Mouse (Mus musculus) adrenal gland, postnatal 14 days (tissue): ENCODE data around the gene Hmgcs2. TPM values are rescaled to one million over a fixed set of nuclear protein-coding genes. Genes with fewer than 3 reads are reported as not detected.

Experiments
- DNase-seq: peaks from one replicate; pipeline ENCODE4 v3.0.0; 2021; ENCODE audit warnings: mixed read lengths
- total RNA-seq: library from RNA; stranded (reverse); gene quantifications from 2 replicates; pipeline ENCODE4 v1.2.3, GENCODE M21; 2021

The Hmgcs2 gene
- total RNA-seq, 1 experiment from 2014 or later, result 171 TPM

GRCm38 (mm10) chr3:98336661-98337654 is 56.7 kb downstream of the Hmgcs2 start:
- DNase-seq, result no peak

- peak; percentile 71 for DNase-seq
Observed at GRCm38 (mm10) chr3:98338584-98339041, 58.4 kb downstream of the Hmgcs2 start.

- DNase-seq, result peak; percentile 72
Observed at GRCm38 (mm10) chr3:98339097-98339705, 59.0 kb downstream of the Hmgcs2 start.

- DNase-seq, result peak; percentile 82
Observed at GRCm38 (mm10) chr3:98339706-98340109, 59.5 kb downstream of the Hmgcs2 start, which contains the start of gene Phgdh. Gene Phgdh, minus strand, starts transcription at chr3:98339990.

DNA sequence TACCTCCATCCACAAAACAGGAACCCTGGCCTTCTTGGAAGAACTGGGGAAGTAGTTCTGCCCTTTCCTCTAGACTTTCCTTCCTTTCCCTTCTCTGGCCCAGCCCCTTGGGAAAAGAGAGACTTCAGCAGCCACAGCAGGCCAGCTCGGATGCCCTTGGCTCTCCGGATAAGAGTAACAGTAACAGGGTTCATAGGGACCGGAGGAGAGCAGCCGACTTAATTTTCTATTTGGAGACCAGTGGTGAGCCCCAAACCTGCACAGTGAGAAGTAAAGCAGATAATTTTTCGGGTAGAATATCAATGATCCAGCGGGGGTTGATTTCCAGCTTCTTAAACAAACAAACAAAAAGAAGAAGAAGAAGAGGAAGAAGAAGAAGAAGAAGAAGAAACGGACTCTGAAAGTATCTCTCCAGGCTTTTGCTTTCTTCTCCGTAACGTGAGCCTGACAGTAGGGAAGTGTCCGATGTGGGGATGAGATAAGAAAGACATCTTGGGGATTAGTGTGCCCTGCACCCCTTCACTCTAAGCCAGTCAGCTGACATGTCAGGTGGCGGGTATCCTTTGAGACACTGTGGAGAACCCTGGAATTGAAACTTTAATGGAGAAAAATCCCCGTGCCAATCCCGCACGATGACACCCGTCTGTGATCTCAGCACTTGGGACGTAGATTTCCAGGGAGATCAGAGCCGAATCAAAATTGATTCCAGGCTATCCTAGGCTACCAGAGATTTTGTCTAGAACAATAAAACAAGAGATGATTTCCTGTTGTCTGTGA is 60.8 kb downstream of the Hmgcs2 start:
- peak; percentile 22 for DNase-seq

DNA sequence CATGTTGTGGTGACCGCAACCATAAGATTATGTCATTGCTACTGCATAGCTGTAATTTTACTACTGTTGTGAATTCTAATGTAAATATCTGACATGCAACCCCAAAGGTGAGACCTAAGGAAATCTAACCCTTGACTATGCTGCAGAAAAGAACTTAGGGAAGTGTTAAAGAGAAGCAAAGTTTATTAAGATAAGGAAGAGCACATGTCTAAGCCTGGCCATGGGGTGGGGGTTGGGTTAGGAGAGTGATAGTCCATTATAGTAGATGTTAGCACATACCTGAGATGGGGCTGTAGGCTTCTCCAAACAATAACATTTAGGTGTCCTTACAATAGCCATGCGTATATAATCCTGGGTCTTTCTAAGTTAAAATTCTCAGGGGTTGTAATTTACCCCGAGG is 63.0 kb downstream of the Hmgcs2 start:
- DNase-seq, result no peak

DNA sequence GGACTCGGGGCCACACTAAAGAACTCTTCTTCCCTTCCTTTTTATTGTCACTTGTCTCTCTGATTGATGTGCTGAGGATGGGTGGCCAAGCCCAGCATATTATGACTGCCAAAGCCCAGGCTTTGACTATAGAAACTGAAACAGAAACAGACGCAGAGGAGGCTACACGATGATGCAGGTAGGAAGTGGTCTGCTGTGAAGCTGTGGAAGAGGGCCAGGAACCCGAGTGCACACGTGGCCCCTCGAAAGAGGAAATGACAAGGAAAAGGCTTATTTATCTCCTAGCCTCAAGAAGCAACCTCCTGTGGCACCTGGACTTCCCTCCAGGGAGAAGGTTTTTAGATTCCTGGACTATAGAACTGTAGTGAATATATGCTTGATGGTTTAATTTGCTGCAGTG is 67.9 kb downstream of the Hmgcs2 start:
- DNase-seq, result no peak

DNA sequence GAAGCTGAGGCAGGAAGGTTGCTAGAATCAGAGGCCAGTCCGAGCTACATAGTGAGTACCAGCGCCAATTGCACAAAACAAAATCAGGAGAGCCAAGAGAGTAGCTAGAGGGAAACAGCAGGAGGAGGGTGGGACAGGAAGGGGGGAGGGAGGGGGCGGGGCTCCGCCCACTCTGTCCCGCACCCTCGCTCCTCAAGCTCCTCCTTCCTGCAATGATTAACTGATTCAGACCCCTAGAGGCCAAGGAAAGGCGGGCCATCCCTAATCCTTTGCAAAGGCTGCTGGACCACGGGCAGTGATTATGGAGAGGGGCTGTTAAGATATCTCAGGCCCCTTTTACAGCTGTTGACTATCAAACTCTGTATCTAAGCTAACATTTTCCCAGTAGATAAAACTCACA is 68.5 kb downstream of the Hmgcs2 start:
- no peak for DNase-seq

- DNase-seq, result peak; percentile 80
Observed at GRCm38 (mm10) chr3:98353892-98354291, 73.7 kb downstream of the Hmgcs2 start.

GRCm38 (mm10) chr3:98355344-98356025 is 75.2 kb downstream of the Hmgcs2 start:
- DNase-seq, result no peak

GRCm38 (mm10) chr3:98356026-98356365 is 75.8 kb downstream of the Hmgcs2 start:
- DNase-seq, result no peak

GRCm38 (mm10) chr3:98356632-98357370 is 76.6 kb downstream of the Hmgcs2 start:
- no peak for DNase-seq

Other genes starting within 250 kb of the Hmgcs2 start
- gene Adam30, start 119.8 kb upstream of the Hmgcs2 start, total RNA-seq, result not detected in 2 replicates
- gene Reg4, start 58.3 kb upstream of the Hmgcs2 start, total RNA-seq, result not detected in 2 replicates
- 21.0 and 25.2 TPM in 2 replicates for gene Phgdh, start 59.6 kb downstream of the Hmgcs2 start, total RNA-seq
- 3.4 and 4.3 TPM in 2 replicates for gene Zfp697, start 102.0 kb downstream of the Hmgcs2 start, total RNA-seq
- gene Gm4450, start 176.7 kb downstream of the Hmgcs2 start, total RNA-seq, result 0.96 TPM in 1 of 2 replicates, not detected in the other
- not detected in 2 replicates for gene Hsd3b4, start 230.1 kb downstream of the Hmgcs2 start, total RNA-seq